Mouse (Mus musculus) hindbrain, embryonic 14.5 days (tissue): ENCODE data around the gene Mgat2. TPM values are rescaled to one million over a fixed set of nuclear protein-coding genes. Genes with fewer than 3 reads are reported as not detected.
"Not testable (repeated sequence)": the region's sequence is repeated elsewhere in the genome, so short reads cannot be mapped to it uniquely, and the experiment has no call there.

Source experiments
- ATAC-seq: fragments of 200-750 bp; cut with Nextera tagmentation; 2 replicates; pipeline ENCODE4 v1.8.0; 2017; ENCODE audit warnings: moderate number of reproducible peaks, mild to moderate bottlenecking, moderate TSS enrichment, moderate library complexity; ENCODE audit not compliant: low FRiP score
- DNase-seq: peaks from one replicate; pipeline ENCODE4 v3.0.0-alpha.2; 2015; ENCODE audit warnings: low spot score
- H3K27ac ChIP-seq: fragments of 300-500 bp; sonication (generic); 2 replicates; pipeline ENCODE4 v1.5.1; 2014; ENCODE audit warnings: mild to moderate bottlenecking, moderate library complexity
- H3K27me3 ChIP-seq: fragments of 300-500 bp; sonication (generic); 2 replicates; pipeline ENCODE4 v1.6.1; 2014; ENCODE audit warnings: mild to moderate bottlenecking, low read length, mixed read lengths; ENCODE audit not compliant: control insufficient read depth, insufficient read depth
- H3K36me3 ChIP-seq: fragments of 300-500 bp; sonication (generic); replicated peaks from 2 replicates; pipeline ENCODE4 v1.6.1; 2014; ENCODE audit not compliant: control insufficient read depth, insufficient read depth
- H3K4me1 ChIP-seq: fragments of 300-500 bp; sonication (generic); replicated peaks from 2 replicates; pipeline ENCODE4 v1.6.1; 2014; ENCODE audit warnings: antibody characterized with exemption, low read length, mixed read lengths; ENCODE audit not compliant: control insufficient read depth, insufficient read depth
- H3K4me2 ChIP-seq: fragments of 300-500 bp; sonication (generic); replicated peaks from 2 replicates; pipeline ENCODE4 v1.6.1; 2014; ENCODE audit warnings: mild to moderate bottlenecking, moderate library complexity
- H3K4me3 ChIP-seq: fragments of 300-500 bp; sonication (generic); replicated peaks from 2 replicates; pipeline ENCODE4 v1.5.1; 2014; ENCODE audit warnings: mild to moderate bottlenecking, low read length
- H3K9ac ChIP-seq: fragments of 300-500 bp; sonication (generic); 2 replicates; pipeline ENCODE4 v1.6.1; 2014
- H3K9me3 ChIP-seq: fragments of 300-500 bp; sonication (generic); 2 replicates; pipeline ENCODE4 v1.6.1; 2016; ENCODE audit warnings: low read length; ENCODE audit not compliant: control insufficient read depth
- WGBS: fragments of 180-500 bp; shearing (Covaris S2); extraction: QIAGEN DNeasy Blood & Tissue Kit; methylation state at CpG from one replicate; pipeline ENCODE4 v1.1.7; 2014; 5-methylcytosine and 5-hydroxymethylcytosine counted together
- polyA plus RNA-seq: library from polyadenylated mRNA; unstranded; fragments of >200 nt; fragmentation: Nextera tagmentation; extraction: Ambion mirVana; gene quantifications from 2 replicates; pipeline ENCODE4 v1.2.1, GENCODE M21; 2014

The Mgat2 gene
- polyA plus RNA-seq, 1 experiment from 2014 or later, result 41.1 TPM

GRCm38 (mm10) chr12:69158366-69158764 is 25.6 kb upstream of the Mgat2 start:
- DNase-seq (peak; percentile 40), ATAC-seq (no peak)
- Histone ChIP-seq H3K9ac (peak overlapping the region; percentile 85), H3K4me1 (peaks cover 8% of the 10 kb centered on the region), H3K4me3 (peak overlapping the region; percentile 86), H3K27me3 (no peaks in the 10 kb centered on the region), H3K36me3 (peaks cover 26% of the 10 kb centered on the region), H3K27ac (peak overlapping the region; percentile 97), H3K9me3 (no peaks in the 10 kb centered on the region), H3K4me2 (peak overlapping the region; percentile 75)
- WGBS, result under 1% methylated on average over 19 of the region's 19 CpGs

- peak; percentile 99 for ATAC-seq
- Histone ChIP-seq H3K9ac (peak within 1 kb of the TSS; percentile 85), H3K36me3 (peaks cover 26% of the 10 kb centered on the region), H3K4me2 (peak within 1 kb of the TSS; percentile 75), H3K27ac (peak within 1 kb of the TSS; percentile 97), H3K4me3 (peak within 1 kb of the TSS; percentile 86)
- not testable (repeated sequence) for H3K27me3 ChIP-seq, H3K9me3 ChIP-seq, H3K4me1 ChIP-seq
- under 1% methylated on average over 57 of the region's 68 CpGs for WGBS
- peak; percentile 100 for DNase-seq
Observed at GRCm38 (mm10) chr12:69158765-69159577, 25.0 kb upstream of the Mgat2 start, which contains the start of gene Rps29. Gene Rps29 (minus strand): TSS chr12:69159186.

- peak; percentile 92 for DNase-seq
- peaks cover 8% of the 10 kb centered on the region for H3K4me1 ChIP-seq
- H3K27me3 ChIP-seq, result no peaks in the 10 kb centered on the region
- peaks cover 26% of the 10 kb centered on the region for H3K36me3 ChIP-seq
- H3K4me3 ChIP-seq, result peak overlapping the region; percentile 86
- peak overlapping the region; percentile 35 for H3K4me2 ChIP-seq
- no peak for ATAC-seq
- WGBS, result 4% methylated on average over 9 of the region's 9 CpGs
- H3K27ac ChIP-seq, result 0 out of 2 replicates have a peak overlapping the region, but pooled peaks have one; percentile 43
- no peaks in the 10 kb centered on the region for H3K9me3 ChIP-seq
- H3K9ac ChIP-seq, result no peak overlapping the region
Observed at GRCm38 (mm10) chr12:69159578-69159940, 24.4 kb upstream of the Mgat2 start.

GRCm38 (mm10) chr12:69160677-69161076 is 23.3 kb upstream of the Mgat2 start:
- peaks cover 20% of the 10 kb centered on the region for H3K36me3 ChIP-seq
- not testable (repeated sequence) for H3K4me3 ChIP-seq, DNase-seq, H3K4me1 ChIP-seq, H3K9ac ChIP-seq, H3K9me3 ChIP-seq, ATAC-seq, H3K4me2 ChIP-seq, H3K27ac ChIP-seq, H3K27me3 ChIP-seq
- 76% methylated on average over 2 of the region's 2 CpGs for WGBS

GRCm38 (mm10) chr12:69163586-69163985 is 20.4 kb upstream of the Mgat2 start:
- not testable (repeated sequence) for H3K4me2 ChIP-seq, ATAC-seq, H3K4me1 ChIP-seq, H3K4me3 ChIP-seq, H3K27ac ChIP-seq, H3K36me3 ChIP-seq, H3K9me3 ChIP-seq, DNase-seq, H3K27me3 ChIP-seq, H3K9ac ChIP-seq
- 90% methylated on average over 4 of the region's 4 CpGs for WGBS

- DNase-seq (no peak), ATAC-seq (no peak)
- H3K4me3 ChIP-seq, result no peak overlapping the region
- no peaks in the 10 kb centered on the region for H3K36me3 ChIP-seq
- H3K9ac ChIP-seq, result no peak overlapping the region
- H3K4me1 ChIP-seq, result no peaks in the 10 kb centered on the region
- H3K27me3 ChIP-seq, result no peaks in the 10 kb centered on the region
- no peak overlapping the region for H3K4me2 ChIP-seq
- H3K27ac ChIP-seq, result no peak overlapping the region
- H3K9me3 ChIP-seq, result no peaks in the 10 kb centered on the region
- WGBS, result 70% methylated on average over 3 of the region's 3 CpGs
Observed at GRCm38 (mm10) chr12:69164904-69165303, 19.1 kb upstream of the Mgat2 start.

GRCm38 (mm10) chr12:69166861-69167581 is 16.9 kb upstream of the Mgat2 start:
- 67% methylated on average over 8 of the region's 8 CpGs for WGBS
- not testable (repeated sequence) for H3K9me3 ChIP-seq, ATAC-seq, H3K27me3 ChIP-seq, H3K4me1 ChIP-seq, H3K27ac ChIP-seq, DNase-seq, H3K36me3 ChIP-seq, H3K9ac ChIP-seq, H3K4me3 ChIP-seq
- 0 out of 2 replicates have a peak overlapping the region, but pooled peaks have one; percentile 90 for H3K4me2 ChIP-seq

- peak overlapping the region; percentile 77; the same call in 1 of the 2 replicates for H3K27ac ChIP-seq
- no peaks in the 10 kb centered on the region for H3K36me3 ChIP-seq
- no peaks in the 10 kb centered on the region for H3K4me1 ChIP-seq
- 7% methylated on average over 18 of the region's 18 CpGs for whole genome bisulfite sequencing
- H3K9ac ChIP-seq, result peak overlapping the region; percentile 72
- no peaks in the 10 kb centered on the region for H3K27me3 ChIP-seq
- H3K4me3 ChIP-seq, result peak overlapping the region; percentile 44
- ATAC-seq, result peak; percentile 67
- H3K9me3 ChIP-seq, result no peaks in the 10 kb centered on the region
- no peak for DNase-seq
- H3K4me2 ChIP-seq, result peak overlapping the region; percentile 90
Observed at GRCm38 (mm10) chr12:69167656-69168460, 16.1 kb upstream of the Mgat2 start.
